Mouse (Mus musculus) thymus, adult 2 months (tissue): ENCODE results near the gene Hes5.
A peak's percentile ranks its signal among the peaks of the same experiment; 100 is the strongest.

ENCODE experiments used
- CTCF ChIP-seq: fragments of 200-500 bp; IDR thresholded peaks from 2 replicates; pipeline ENCODE4 v1.5.1; 2012; ENCODE audit warnings: mild to moderate bottlenecking, control low read depth, low read length, moderate library complexity, borderline replicate concordance; ENCODE audit not compliant: control insufficient read depth, poor library complexity, insufficient read depth; ENCODE audit errors: extremely low read depth
- POLR2A ChIP-seq: fragments of 200-500 bp; IDR thresholded peaks from 2 replicates; pipeline ENCODE4 v1.6.1; 2012; ENCODE audit warnings: mild to moderate bottlenecking, low read length, control low read depth, moderate library complexity; ENCODE audit not compliant: control insufficient read depth, poor library complexity, insufficient read depth; ENCODE audit errors: extremely low read depth

- TF ChIP-seq CTCF, result peak; percentile 83
- TF ChIP-seq POLR2A, result no peak
These were observed 25.4 kb downstream of the Hes5 start for GRCm38 (mm10) chr4:154986096-154986495.
